Mouse (Mus musculus) adipocyte (in vitro differentiated cells): ENCODE results near the gene Metrn.
"Not testable (repeated sequence)": the region's sequence is repeated elsewhere in the genome, so short reads cannot be mapped to it uniquely, and the experiment has no call there.

Experiments
- DNase-seq: peaks from one replicate; pipeline ENCODE4 v3.0.0-alpha.2; 2016; ENCODE audit warnings: low spot score

The Metrn gene

GRCm38 (mm10) chr17:25807452-25807851, 10.5 kb upstream of the Metrn start:
- DNase-seq: not testable (repeated sequence)

DNA sequence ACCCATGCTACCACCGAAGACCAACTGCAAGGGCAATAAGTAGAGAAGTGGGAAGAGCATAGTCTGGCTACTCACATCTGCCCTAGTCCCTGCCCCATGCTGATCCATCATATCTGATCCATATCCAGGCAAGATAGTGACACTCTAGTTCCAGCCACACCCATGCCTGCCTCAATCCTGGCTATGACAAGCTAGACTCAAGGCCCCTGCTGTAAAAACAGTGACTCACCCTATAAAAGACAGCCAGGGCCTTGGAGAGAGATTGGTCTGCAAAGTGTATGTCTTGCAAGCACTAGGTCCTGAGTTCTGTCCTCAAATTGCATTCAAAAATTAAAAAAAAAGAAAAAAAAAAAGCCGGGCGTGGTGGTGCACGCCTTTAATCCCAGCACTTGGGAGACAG, 9.6 kb upstream of the Metrn start:
- DNase-seq: no peak

GRCm38 (mm10) chr17:25802825-25803517, 6.0 kb upstream of the Metrn start:
- no peak for DNase-seq

DNA sequence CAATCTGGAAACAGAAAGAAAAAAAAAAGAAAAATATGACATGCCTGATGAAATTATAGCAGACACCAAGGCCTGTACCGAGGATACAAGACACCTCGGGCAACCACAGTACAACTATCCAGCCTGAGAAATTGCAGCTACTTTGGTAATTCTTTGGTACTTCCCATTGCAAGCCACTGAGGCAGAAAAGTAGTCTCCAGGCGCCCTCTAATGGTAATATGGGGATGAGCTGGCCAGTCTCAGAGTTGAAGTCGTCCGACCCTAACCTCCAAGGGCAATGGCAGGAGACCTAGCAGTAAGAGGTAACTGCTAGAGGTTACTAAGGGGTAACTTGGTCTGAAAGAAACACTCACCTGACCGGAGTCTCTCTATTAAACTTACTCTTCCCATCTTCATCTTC, 4.1 kb upstream of the Metrn start:
- peak; percentile 88 for DNase-seq

DNA sequence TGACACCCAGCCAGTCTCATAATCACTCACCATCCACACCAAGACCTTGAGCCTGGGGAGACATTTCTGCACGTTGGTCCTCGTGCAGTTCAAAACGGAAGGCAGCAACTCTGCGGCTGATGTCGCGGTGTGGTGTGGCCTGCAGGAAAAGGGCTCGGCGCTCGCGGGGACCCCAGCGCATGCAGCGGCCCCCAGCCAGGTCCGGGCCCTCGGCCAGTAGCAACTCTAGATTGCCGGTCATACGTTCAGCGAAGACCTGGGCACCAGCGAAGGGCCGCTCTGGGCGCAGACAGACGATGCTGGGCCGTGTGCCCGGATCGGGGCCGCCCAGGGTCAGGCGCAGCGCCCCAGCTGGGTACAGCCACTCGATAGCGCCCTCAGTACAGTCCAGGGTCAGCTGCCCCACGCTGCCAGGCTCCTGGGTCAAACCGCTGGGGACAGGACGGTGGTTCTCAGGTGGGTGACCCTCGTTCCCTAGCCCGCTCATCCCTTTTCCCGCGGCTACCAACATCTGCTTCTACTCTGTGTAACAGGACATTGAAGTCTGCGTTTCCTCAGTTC, 645 bp downstream of the Metrn start:
- peak; percentile 32 for DNase-seq

GRCm38 (mm10) chr17:25795609-25796092, 1.3 kb downstream of the Metrn start, which contains the start of gene AC134908.4:
TSS of gene AC134908.4 (minus strand) at chr17:25795659.
- peak; percentile 92 for DNase-seq

DNA sequence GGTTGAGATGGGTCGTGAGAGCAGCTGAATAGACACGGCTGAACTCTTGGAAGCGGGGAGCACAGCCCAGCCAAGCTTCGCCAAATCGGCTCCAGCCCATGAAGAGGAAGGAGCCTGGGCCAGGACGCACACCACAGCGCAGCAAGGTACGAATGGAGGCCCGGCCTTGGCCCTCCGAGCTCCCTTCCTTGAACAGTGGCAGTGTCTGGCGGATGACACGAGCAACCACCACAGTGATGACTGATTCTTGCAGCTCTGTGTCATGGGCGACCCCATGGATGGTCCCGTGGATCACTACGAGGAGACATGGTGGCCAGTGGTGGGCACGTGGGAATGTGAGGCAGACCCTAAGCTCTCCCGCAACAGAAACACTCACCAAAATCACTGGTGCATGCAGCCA, 1.9 kb downstream of the Metrn start:
- no peak for DNase-seq

DNA sequence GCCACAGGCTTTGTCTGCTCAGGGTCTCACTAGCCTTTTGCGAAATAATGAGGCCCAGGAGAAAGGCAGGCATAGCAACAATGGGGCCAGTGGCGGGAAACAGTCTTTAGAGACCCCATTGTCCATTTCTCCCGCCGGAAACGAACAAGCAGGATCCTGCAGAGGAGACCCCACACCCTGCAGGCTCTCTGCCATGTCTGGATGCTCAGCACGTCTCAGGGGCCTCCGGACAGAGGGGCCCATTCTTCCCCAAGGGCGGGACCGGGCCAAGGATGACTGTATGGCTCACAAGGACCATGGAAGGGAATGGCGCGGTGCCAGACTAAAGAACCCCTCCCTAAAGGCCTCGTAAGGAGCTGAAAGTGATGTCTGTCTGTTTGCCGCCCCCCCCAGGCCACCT, 2.7 kb downstream of the Metrn start:
- DNase-seq: no peak

- DNase-seq: peak; percentile 80
Observed at GRCm38 (mm10) chr17:25792615-25793014, 4.3 kb downstream of the Metrn start, which contains the start of gene Fam173a. TSS of gene Fam173a (minus strand) at chr17:25792901.

- DNase-seq: peak; percentile 89
Observed at GRCm38 (mm10) chr17:25791843-25792527, 5.0 kb downstream of the Metrn start.

GRCm38 (mm10) chr17:25791320-25791842, 5.6 kb downstream of the Metrn start:
- no peak for DNase-seq

DNA sequence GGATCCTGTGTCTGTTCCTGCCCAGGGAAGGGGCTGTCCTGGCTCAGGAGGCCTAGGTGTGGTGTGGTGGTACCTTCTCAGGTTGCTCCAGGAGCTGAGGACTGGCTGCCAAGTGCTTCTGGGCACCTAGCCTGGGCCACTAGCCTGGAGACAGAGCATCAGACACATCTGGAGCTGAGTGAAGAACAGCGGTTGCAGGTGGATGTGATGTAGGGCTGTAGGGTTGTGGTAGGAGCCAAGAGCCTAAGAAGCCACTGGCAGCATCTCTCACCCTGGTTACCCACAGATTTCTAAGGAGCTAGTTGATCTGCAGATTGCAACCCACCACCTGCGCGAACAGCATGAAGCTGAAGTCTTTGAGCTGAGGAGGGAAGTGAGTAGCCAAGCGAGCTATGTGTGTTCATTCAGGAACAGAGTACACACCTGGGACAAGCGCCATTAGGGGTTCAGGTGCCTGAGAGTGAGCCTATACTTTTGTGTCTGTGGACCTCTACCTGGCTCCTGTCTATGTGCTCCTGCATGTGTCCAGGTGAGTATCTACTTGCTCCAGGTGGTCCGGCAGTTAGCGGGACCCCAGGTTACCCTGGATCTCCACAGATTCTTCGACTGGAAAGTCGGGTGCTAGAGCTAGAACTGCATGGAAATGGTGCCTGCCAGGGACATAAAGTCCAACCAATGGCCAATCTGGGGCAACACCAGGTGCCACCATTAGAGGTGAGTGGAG, 10.0 kb downstream of the Metrn start:
- DNase-seq: no peak

GRCm38 (mm10) chr17:25786280-25786679, 10.7 kb downstream of the Metrn start, which contains the start of gene Ccdc78:
TSS of gene Ccdc78 (plus strand) at chr17:25786580.
- DNase-seq: no peak

DNA sequence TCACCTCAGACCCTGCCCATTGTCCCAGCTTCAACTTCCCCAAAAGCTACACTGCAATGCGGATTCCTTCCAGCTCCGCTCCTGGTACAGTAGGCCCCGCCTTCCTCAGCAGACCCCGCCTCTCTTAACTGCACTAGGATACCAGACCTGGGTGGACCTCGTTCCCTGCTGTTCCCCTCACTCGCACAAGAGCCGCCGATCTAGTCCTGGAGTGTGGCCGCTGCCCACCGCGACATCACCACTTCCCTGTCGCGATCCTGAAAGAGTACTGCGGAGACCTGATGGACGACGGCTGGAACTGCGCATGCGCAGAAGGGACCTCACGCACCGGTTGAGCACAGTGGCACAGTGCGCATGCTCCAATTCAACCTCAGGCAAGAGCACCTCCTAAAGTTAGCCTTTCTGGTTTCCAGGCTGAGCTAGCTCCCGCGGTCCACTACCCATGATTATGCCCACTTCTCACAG, 11.6 kb downstream of the Metrn start, which contains the start of gene Haghl:
TSS of gene Haghl (minus strand) at position 393 of the 465 bp plus-strand sequence.
- peak; percentile 98 for DNase-seq

GRCm38 (mm10) chr17:25783861-25784574, 12.9 kb downstream of the Metrn start:
- DNase-seq: no peak

- no peak for DNase-seq
Observed at GRCm38 (mm10) chr17:25783086-25783485, 13.8 kb downstream of the Metrn start.

- DNase-seq: no peak
Observed at GRCm38 (mm10) chr17:25781339-25781738, 15.6 kb downstream of the Metrn start.

- DNase-seq: no peak
Observed at GRCm38 (mm10) chr17:25777948-25778347, 19.0 kb downstream of the Metrn start.

- no peak for DNase-seq
Observed at GRCm38 (mm10) chr17:25775318-25776062, 21.4 kb downstream of the Metrn start.

DNA sequence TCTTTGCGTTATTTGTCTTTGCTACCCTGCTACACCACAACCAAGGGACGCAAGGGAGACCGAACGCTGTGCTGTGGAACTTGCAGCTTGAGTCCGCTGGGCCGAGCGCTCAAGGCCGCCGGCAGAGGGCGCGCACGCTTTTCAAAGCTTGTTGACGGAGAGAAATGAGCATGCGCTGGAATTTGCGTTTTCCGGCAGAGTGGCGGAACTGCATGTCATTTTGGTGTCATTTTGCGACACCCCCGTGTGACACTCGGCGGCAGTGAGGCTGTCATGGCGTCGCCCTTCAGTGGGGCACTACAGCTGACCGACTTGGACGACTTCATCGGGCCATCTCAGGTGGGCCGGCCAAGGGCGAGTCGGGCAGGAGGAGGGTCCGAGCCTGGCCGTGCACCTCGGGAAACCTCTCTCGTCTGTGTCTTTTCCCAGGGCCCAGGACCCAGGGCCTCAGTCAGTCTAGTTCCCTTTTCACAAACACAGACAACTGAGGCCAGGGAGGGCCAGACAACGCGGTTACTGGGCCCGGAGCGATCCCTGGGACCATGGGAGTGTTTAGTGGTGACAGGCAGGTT, 23.3 kb downstream of the Metrn start, which contains the start of gene Narfl:
TSS of gene Narfl (plus strand) at position 228 of the 572 bp plus-strand sequence.
- peak; percentile 99 for DNase-seq
